Mouse (Mus musculus) liver, embryonic 14.5 days (tissue): ENCODE measurements around the gene Efcc1.

Experiments used
- CTCF ChIP-seq: IDR thresholded peaks from 2 replicates; pipeline ENCODE4 v1.5.1; 2016; ENCODE audit warnings: antibody characterized with exemption, low read depth, control low read depth
- EP300 ChIP-seq: IDR thresholded peaks from 2 replicates; pipeline ENCODE4 v1.6.1; 2016; ENCODE audit warnings: antibody characterized with exemption, low read depth

- TF ChIP-seq CTCF (no peak), EP300 (no peak)
Observed at GRCm38 (mm10) chr6:87728102-87728501, 2.6 kb upstream of the Efcc1 start.
